Mouse (Mus musculus): Measurements from ENCODE around the gene Rbfox1. TPM values are rescaled to one million over a fixed set of nuclear protein-coding genes. Genes with fewer than 3 reads are reported as not detected.

Rbfox1 gene
- polyA plus RNA-seq, 1 experiment, result 115 TPM

DNA sequence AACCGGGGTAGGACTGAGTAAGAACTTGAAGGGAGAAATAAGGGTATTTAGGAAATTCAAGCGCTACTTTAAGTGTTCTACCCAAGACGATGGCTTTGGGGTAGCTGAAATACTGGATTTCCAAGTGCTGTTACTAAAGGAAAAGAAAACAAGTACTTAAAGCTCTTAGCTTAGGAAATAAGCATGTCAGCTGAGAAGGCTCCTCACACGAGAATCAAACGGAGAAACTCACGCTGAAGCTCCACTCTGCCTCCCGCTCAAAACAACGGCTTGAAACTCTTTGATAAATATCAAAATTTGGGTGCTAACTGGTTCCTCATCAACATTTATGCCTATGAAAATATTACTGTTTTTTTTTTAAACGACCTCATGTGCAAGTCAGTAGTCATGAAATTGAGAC lies 1166.8 kb downstream of the Rbfox1 start:
- no peak for DNase-seq (ENCODE audit: extremely low spot score in 1 of 2, low spot score in 1 of 2)

DNA sequence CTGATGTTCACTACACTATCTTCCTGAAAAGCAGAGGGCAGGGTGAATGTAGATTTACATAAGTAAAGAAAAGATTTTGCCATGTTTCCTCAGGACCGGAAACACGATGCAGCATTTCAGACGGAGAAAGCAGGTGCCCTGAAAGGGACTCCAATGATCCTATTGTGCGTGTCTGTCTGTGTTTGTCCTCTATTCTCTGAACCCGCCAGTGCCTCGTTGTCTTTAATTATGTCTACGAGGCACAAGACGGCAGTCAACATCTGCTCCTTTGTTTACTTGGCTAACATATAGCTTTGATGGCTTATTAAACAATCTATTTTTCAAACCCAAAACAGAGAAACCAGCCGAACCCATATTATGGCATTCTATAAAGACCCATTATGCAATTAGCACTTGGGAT lies 1167.3 kb downstream of the Rbfox1 start:
- DNase-seq (ENCODE audit: extremely low spot score in 1 of 2, low spot score in 1 of 2), result no peak

DNA sequence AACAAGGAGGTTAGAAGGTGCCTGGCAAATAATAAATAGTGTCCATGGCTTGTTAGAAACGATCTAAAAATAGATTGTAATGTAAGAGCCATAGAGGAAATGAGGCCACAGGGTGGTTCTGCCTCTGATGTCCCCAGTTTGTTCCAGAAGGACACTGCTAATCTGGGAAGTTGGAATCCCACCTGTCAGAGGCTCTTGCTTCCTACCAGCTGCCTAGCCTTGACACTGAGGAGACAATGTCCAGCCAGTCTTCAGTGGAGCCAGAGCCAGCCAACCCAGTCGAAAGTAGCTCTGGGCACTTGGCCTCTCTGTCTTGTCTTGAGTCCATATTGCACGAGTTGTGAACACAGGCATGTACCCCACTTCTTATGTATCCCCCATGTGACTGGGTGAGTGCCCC lies 1172.6 kb downstream of the Rbfox1 start:
- DNase-seq (ENCODE audit: extremely low spot score in 1 of 2, low spot score in 1 of 2), result no peak

DNA sequence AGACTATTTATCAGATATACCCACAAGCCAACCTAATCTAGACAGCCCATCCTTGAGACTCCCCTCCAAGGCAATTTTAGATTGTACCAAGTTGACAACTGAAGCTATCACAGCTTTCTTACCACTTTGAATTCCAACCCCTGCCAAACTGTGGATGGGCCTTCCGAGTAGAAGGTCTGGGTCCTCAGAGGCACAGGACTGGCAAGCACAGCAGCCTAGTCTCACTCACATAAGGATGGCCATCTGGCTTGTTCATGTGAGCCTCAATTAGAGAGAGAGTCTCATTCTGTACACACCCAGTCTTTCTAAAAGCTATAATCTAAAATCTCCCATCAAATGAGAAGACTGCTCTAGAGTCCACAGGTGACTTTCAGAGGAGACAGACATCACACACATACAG lies 1173.4 kb downstream of the Rbfox1 start:
- no peak for DNase-seq (ENCODE audit: extremely low spot score in 1 of 2, low spot score in 1 of 2)

DNA sequence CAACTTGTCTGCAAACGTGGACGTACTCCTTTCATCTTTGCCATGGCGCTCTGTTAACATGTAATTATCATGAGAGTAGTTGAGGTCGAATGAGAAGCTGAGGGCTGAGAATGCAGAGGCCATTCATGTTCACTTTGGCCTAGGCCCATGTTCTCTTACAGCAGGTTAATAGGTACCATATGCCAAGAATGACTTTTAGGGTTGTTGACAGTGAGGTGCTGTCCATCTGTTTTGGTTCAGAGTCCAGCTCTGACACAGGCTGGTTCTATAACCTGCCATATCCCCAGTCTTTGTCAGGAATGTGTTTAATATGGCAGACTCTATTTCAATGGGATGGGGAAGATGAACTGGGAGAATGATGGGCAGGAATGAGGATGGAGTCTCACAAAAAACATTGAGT lies 1174.4 kb downstream of the Rbfox1 start:
- DNase-seq (ENCODE audit: extremely low spot score in 1 of 2, low spot score in 1 of 2), result no peak

DNA sequence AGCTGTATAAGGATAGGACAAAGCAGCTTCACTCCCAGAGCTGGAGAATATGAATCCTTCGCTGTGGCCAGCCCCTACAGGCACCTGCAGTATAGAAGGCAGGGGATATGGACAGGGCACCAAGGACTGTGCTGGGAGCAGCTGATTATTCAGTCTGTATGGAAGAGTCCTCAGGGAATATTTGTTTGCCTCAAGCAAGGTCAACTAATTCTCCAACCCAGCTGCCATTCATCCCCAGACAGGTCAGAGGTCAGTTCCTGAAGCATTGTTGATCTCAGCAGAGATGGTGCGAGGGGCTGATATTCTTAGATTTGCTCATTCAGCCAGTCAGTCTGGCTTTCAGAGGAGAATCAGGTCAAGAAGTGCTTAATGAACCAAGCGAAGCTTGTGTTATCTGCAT lies 1175.7 kb downstream of the Rbfox1 start:
- DNase-seq (ENCODE audit: extremely low spot score in 1 of 2, low spot score in 1 of 2), result no peak

DNA sequence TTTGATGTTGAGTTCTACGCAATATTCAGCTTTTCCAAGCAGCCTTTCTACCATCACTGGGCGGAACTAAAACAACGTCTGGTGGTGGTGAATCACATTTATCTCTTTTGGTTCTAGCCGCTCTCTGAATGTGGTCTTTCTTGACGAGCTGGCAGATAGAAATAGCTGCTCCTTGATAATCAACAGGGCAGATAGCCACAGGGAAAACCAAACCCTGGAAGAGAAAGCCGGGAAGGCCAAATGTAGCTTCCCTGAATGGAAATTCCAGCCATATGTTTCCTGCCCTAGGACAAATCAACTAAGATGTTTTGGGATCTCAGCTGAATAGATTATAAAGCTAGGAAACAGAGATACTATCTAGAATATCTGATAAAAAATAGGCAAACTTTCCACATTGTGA lies 1177.4 kb downstream of the Rbfox1 start:
- DNase-seq (ENCODE audit: extremely low spot score in 1 of 2, low spot score in 1 of 2), result no peak

DNA sequence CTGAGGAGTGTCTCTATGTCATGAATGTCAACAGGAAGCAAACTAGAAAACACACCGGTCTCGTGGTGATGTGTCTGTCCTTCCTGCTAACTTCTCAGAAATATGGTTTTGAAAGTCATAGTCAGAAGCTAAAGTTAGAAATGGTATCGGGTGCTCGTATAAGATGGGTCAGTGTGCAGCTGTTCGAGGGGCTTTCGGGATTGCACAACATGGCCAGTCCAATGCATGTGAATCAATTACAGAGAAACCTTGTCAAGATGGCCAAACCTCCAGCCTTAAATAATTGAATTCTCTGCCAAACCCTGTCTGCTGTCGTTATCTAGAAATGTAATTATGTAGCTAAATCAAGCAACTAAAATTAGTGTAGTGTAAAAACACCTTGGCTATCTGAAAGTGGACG lies 1182.0 kb downstream of the Rbfox1 start:
- no peak for DNase-seq (ENCODE audit: extremely low spot score in 1 of 2, low spot score in 1 of 2)

DNA sequence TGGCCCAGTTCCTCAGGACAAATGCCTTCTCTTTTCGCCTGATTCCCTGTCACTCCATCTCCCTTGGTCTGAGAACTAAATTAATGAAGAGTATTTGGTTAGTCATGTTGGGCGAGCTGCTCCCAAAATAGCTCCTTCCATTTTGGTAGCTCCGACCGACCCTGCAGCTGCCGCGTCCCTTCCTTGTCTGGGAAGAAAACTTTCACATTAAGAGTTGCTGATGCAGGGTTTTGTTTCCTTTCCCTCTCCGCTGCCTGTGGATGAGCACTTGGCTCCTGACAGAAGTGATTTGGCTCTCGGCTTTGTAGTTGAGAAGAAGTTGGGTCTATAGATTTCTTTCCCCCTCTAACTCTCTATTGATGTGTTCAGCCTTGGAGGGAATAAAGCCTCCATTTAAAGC lies 1184.4 kb downstream of the Rbfox1 start:
- no peak for DNase-seq (ENCODE audit: extremely low spot score in 1 of 2, low spot score in 1 of 2)

DNA sequence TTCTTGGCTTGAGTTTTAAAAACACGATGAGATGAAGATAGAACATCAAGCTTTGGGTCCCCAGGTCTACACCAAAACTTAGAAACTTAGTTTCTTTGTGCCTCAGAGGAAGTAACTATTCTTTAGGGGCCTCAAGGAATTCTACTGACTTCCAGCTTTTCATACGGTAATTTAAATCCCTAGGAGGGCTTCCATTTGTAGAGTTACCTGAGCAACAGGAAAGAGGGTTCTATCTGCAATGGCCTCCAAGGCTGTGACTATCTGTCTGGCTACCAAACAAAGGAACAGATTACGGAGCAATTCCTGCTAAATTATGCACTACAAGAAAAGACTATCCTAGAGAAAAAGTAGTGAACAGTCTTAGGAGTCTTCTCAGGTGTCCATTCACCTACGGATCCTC lies 1189.6 kb downstream of the Rbfox1 start:
- DNase-seq (ENCODE audit: extremely low spot score in 1 of 2, low spot score in 1 of 2), result no peak

DNA sequence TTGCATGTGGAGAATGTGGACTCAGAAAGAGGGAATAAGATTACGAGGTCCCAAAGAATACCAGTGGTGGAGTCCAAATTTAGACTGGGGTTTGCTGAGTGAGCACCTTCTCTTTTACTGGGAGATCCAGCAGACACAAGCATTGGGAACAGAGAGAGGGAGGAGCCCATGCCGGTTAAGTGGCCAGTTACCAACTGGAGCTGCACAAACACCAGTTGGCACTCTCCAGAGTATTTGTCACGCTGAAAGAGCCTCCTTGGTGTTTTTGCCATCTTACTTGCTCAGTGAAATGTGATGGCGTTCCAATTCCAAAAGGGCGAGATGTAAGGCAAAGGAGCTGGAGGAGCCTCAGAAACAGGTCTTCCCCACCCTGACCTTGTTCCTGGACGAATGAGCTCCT lies 1190.6 kb downstream of the Rbfox1 start:
- DNase-seq (ENCODE audit: extremely low spot score in 1 of 2, low spot score in 1 of 2), result no peak

DNA sequence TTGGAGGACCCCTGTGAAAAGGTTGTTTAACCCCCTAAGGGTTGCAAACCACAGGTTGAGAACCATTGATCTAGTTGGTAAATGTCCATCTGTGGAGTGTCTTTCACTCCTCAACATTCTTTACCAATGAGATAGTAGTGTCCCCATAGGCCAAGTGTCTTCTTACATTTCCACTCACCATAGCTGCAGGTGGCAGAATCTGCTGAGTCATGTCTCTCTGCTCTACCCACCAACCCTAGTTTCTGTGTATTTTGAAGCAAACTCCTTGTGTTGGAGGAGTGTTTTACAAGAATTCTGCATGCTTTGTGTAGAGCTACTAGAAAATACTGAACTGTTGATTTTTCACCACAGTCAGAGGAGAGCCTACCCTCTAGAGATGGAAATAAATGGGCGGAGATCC lies 1191.2 kb downstream of the Rbfox1 start:
- no peak for DNase-seq (ENCODE audit: extremely low spot score in 1 of 2, low spot score in 1 of 2)

DNA sequence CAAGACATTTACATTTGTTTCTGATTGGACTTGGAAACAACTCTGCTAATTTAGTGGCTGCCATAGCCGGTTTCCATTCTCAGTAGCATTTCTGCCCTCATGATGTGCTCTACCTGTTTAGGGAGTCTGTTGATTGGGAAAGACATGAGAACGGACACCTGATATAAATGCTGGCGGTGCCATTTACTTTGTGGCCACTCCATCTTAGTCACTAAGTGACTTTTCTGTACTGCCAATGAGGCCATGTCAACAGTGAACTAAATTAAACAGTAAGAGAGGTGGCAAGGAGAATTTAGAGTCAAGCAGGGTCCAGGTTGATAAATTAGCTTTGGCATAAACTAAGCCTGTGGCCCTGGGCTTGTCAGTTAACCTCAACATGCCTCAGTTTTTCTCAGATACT lies 1191.6 kb downstream of the Rbfox1 start:
- DNase-seq (ENCODE audit: extremely low spot score in 1 of 2, low spot score in 1 of 2), result no peak

DNA sequence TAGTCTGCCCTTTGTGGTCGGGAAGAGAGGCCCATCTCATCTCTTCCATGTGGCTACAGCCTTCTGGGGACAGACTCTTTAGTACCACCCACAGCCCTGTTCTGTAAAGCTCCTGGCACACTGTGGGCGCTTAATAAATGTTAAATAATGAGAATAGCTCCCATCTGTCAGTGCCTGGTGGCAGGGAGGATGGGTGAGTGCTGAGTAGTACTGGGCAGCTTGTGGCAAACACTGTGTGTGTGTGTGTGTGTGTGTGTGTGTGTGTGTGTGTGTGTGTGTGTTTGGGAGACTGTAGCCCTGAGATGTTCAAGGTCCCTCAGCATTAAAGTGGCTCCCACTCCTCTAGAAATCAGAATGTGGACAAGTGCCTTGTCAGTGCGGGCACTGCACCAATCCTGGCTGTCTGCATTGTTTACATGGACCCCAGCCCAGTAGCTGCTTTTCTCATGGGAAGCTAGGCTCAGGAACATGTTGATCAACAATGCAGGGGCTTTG lies 1196.0 kb downstream of the Rbfox1 start:
- peak in 1 of 2 experiments; percentile 29 for DNase-seq (ENCODE audit: extremely low spot score in 1 of 2, low spot score in 1 of 2)

DNA sequence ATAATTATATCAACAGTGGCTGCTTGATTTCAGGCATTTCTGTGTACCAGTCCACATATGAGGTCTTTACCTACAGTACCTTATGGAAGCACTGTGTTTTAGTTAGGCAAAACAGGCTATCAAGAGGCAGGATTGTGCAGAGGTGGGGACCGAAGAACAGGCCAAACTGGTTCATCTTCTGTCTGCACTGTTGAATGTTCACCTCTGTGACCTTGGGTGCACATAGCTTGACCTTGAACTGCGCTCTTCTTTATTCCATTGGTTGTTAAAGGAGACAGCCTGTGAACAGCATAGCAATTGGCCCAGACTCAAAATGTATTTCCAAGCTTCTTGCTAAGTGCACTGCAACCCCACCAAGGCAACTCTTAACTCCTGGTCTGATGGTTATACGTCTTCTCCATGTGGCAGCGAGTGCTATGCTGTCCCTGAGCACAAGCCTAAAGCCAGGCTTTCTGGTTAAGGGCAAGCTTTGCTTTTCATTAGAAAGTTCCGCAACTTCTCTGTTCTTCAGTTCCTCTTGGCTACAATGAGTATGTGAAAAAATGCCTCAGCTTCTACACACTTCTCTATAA lies 1196.6 kb downstream of the Rbfox1 start:
- DNase-seq (ENCODE audit: extremely low spot score in 1 of 2, low spot score in 1 of 2), result no peak

DNA sequence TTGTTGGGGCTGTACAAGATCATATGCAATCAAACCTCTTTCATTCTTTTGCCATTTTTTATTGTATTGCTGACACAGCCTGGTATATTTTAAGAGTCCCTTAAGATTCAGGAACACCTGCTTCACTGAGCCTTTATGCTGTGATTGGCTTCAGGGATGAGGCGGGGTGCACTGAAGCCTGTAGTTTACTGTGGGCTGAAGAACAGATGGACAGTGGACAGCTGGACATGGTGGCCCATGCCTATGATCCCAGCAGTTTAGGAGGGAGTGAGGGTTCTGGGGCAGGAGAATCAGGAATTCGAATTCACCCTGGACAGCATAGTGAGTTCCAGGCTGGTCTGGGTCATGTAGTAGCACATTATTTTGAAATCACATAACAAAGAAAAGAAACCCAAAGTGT lies 1198.8 kb downstream of the Rbfox1 start:
- DNase-seq (ENCODE audit: extremely low spot score in 1 of 2, low spot score in 1 of 2), result no peak

DNA sequence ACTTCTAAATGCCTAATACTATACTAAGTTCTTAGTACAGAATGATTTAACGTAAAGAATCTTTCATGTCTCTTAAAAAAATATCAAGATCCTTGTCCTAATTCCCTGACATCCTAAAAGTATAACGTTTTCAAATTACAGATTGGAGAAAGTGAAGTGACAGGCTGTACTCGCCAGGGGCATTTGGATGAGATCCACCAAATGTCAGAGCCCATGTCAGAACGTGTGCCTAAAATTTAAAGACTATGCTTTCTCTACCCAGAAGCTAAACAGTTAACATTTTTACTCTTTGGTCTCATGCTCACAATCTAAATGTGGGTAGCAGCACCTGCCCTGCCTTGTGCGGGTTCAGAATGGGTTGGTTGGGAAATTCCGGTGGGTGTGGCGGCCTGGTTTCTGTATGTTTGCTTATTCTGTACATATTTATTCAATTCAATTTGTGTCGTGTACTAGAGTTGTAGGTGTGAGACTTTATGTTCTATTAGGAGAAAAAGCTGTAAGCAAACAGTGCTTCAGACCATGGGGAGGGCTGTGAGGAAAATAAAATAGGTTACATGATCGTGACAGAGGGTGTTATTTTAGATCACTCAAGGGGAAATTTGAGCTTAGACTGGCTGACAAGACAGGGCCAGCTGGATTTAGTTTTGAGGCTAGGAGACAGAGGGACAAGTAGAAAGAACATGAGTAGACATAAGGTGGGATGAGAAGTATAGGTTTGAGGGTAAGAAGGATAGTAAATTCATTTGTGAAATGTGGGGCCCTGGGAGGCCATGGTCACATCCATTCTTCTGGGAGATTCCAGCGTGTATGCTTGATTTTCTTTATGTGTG lies 1203.7 kb downstream of the Rbfox1 start:
- DNase-seq (ENCODE audit: extremely low spot score in 1 of 2, low spot score in 1 of 2), result no peak

DNA sequence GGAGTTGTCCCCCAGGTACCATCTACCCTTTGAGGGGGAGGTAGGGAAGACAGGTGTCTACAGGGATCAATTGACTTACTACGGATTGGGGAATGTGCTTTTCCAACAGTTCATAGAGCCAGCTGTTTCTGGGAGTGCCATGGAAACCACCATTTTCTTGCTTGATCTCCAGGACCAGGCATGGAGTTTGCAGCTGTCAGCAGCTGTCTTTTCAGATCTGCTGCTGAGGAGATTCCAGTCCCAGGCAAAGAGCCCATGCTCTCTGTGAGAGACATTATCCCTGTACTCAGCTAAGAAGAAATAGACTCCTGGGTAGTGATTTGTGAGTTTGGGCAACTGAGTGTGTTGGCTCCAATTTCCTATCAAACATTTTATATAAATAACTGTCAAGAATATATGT lies 1204.3 kb downstream of the Rbfox1 start:
- DNase-seq (ENCODE audit: extremely low spot score in 1 of 2, low spot score in 1 of 2), result no peak

DNA sequence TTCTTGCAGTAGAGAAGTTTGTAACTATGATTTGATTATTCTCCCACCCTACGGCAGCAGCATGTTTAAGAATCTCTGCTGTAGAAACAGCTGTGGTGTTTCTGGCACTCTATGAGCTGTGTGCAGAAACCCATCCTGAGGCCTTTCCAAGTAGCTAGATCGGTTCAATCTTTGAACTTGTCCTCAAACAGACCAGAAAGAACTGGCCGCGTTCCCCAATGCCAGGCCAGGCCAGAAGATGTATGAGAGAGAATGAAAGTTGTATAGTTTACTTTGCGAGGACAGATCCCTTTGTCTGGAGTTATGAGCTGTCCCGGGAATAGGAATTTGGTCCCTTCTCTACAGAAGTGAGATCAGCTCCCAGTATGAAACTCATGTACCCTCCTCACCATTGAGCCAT lies 1205.0 kb downstream of the Rbfox1 start:
- DNase-seq (ENCODE audit: extremely low spot score in 1 of 2, low spot score in 1 of 2), result no peak

DNA sequence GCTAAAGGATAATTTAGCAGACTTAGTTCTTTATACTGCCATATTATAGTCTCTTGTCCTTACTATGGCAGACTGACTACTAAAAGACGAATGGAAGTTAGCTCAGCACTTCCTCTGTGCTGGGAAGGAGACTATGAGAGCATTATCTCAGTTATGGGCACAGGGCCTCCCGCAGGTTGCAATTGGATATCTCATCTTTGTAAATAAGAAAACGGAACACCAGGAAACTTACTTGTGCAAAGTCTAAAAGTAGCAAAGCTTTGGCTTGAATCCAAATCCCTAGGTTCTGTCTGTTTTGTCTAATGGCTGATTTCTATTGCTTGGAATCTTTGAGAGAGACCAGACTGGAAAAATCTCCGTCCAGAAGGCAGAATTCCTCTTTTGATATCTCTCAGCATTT lies 1207.7 kb downstream of the Rbfox1 start:
- no peak for DNase-seq (ENCODE audit: extremely low spot score in 1 of 2, low spot score in 1 of 2)

DNA sequence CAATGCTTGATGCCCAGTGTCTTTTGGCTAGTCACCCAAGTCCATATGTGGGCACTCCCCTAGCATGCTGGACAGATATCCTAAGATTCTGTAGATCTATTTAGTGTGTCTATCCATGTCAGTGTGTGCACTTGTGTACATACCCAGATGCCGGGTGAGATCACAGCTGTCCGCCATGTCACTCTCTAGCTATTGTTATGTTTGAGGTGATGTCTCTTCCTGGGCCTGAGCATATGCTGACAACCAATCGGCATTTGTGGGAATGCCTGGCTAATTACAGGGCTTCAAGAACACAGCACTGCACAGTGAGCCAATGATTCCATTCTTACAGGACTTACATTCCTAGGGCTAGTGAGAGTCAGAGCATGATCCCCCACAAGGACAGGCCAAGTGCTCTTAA lies 1208.5 kb downstream of the Rbfox1 start:
- DNase-seq (ENCODE audit: extremely low spot score in 1 of 2, low spot score in 1 of 2), result no peak

DNA sequence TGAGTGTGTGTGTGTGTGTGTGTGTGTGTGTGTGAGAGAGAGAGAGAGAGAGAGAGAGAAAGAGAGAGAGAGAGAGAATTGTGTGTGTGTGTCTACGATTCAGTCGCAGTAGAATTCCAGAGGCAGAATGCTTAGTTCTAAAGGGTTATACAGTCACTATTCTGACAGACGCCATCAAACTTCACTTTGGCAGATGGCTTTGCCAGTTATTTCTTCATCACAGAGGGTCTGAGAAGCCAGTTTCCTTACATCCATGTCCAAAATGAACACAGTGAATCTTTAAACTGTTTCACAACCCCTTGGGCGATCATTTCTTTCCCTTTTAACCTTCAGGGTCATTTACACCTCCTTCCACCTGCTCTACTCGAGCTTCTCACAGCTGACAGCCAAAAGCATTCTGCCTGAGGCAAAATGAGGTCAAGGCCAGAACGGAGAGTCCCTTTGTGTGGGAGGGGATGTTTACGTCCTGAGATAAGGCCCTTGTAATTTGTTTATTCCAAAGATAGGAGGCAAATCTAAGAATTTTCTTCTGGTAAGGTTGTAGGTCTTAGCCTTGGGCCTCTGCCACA lies 1209.1 kb downstream of the Rbfox1 start:
- DNase-seq (ENCODE audit: extremely low spot score in 1 of 2, low spot score in 1 of 2), result no peak

Data from frontal cortex, adult 2 months (tissue).